Mouse (Mus musculus): Measurements from ENCODE around the gene Perm1.

The Perm1 gene

GRCm38 (mm10) chr4:156252140-156252539 lies 36.5 kb downstream of the Perm1 start:
- no peak for DNase-seq

DNA sequence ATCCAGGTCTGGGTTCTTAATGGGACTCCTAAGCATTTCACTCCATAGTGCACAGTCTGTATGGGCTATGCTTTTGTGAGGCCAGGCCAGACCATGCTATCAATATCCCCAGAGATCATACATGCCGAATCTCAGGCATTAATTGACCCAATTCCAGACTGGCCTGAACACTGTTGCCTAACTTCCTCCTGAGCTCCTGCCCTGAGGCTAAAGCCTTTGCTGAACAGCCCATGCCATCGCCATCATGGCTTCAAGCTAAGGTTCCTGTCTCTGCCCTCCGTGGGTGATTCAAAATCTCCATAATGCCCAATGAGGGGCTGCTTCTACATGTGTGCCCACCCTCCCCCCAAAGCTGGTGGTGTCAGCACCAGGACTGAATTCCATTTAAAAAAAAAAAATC lies 37.0 kb downstream of the Perm1 start:
- no peak for DNase-seq

DNA sequence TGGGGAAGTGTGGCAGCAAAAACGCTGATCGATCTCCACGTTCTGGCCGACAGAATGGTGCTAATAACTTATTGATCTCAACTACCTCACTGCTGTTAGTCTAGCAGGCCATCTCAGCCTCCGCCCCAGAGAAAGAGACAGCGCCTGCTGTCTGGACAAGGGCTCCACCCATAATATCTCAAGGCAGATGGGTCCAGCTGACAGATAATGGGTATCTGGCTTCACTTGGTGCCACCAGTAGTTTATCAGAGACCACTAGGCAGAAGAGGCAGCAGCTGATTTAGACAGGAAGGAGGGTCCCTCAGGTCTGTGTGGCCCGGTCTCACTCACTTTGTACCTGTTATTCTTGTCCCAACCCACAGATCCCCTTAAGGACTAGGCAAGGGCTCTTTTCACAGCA lies 37.4 kb downstream of the Perm1 start:
- no peak for DNase-seq

DNA sequence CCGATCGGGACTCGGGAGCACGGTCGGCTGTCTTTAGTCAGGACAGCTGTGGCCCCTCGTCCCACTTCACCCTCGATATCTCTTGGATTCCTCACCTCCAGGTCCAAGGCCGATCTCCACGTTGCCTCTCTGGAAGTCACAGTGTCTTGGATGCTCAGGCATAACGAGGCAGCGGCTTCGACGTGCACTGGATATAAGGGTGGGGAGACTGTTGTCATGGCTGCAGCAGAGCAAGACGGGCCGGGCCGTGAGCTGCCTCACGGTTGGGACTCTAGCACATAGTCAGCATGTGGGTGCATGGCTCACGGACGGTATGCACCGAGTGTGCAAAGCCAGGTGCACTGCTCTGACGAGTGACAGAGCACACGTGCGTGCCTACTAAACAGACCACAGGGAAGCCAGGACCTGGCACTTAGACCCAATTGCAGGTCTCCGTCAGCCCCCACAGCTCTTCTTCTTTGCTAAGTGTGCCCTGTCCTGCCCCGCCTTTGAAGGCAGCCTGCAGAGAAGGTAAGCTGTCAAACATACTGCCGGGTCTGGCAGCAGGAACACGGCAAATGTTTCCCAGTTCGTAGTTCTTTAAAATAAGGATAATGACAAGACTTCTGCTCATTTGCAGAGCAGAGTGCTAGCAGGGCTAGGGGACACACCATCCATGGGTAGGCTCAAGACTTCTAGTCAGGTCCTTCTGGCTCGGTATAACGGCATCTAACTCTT lies 38.9 kb downstream of the Perm1 start:
- no peak for DNase-seq

DNA sequence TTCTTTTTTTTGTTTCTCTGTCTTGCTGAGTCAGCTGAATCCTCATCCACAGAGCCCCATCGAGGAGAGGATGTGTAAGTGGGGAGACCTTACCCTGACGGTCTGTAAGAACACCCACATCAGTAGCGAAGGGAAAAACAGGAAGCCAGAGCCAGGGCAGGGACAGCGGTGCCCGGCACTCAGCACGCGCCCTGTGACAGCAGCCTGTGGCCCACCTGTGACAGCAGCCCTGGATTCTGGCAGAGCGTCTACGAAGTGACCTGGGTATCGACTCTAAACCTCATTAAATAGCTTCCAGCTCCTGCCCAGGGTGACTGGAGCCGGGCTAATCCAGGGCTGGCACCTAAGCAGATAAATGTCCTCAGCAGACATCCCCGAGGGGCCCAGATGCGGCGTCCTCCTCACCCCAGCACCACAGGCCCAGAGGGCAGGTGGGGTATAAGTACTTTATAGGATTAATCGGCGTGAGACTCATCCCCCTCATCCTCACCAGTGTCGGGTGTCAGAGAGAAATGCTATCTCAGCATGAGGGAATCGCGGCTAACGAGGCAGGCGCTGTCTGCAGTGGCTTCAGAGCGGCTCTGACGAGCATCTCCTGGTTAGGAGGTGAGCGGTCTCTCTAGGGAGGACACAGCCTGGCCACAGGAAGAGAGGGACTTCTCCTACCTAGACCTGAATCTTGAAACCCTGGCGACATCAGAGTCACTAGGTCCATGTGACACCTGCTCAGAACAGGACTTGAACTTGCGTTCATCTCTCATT lies 39.6 kb downstream of the Perm1 start, which contains the start of gene Samd11:
Gene Samd11 (minus strand): TSS at position 580 of the 762 bp plus-strand sequence.
- DNase-seq, result no peak
